Mouse (Mus musculus) telencephalon, adult 2 months (tissue): ENCODE measurements at regions not wholly inside any gene's neighbourhood (a gene's known extent, or its start where the extent isn't known, plus 50 kb on each side); places are given as distances from the start of the nearest gene placed in this dataset.

Experiments
- DNase-seq: peaks from one replicate; pipeline ENCODE4 v3.0.0-alpha.2; 2011; ENCODE audit warnings: low read depth, low spot score

GRCm38 (mm10) chr1:130309746-130310145 lies 113.1 kb downstream of the Cd55b start:
- no peak for DNase-seq

GRCm38 (mm10) chr1:130301828-130302386 lies 120.9 kb downstream of the Cd55b start:
- DNase-seq: no peak

- no peak for DNase-seq
These were observed 122.6 kb downstream of the Cd55b start for GRCm38 (mm10) chr1:130300065-130300815.

GRCm38 (mm10) chr1:130299641-130300040 lies 123.2 kb downstream of the Cd55b start:
- DNase-seq: no peak

- DNase-seq: no peak
These were observed 123.7 kb downstream of the Cd55b start for GRCm38 (mm10) chr1:130299069-130299468.

- DNase-seq: no peak
These were observed 124.2 kb downstream of the Cd55b start for GRCm38 (mm10) chr1:130298636-130299035.

- DNase-seq: no peak
These were observed 125.3 kb downstream of the Cd55b start for GRCm38 (mm10) chr1:130297471-130297870.

GRCm38 (mm10) chr1:130285882-130286281 lies 136.9 kb downstream of the Cd55b start:
- peak; percentile 15 for DNase-seq

- DNase-seq: no peak
These were observed 140.7 kb downstream of the Cd55b start for GRCm38 (mm10) chr1:130282153-130282552.

GRCm38 (mm10) chr1:130279180-130279579 lies 143.6 kb downstream of the Cd55b start:
- no peak for DNase-seq

GRCm38 (mm10) chr1:130278000-130278536 lies 144.7 kb downstream of the Cd55b start:
- DNase-seq: no peak

- DNase-seq: no peak
These were observed 145.9 kb downstream of the Cd55b start for GRCm38 (mm10) chr1:130276885-130277284.

- no peak for DNase-seq
These were observed 146.8 kb downstream of the Cd55b start for GRCm38 (mm10) chr1:130276005-130276404.

GRCm38 (mm10) chr1:130274470-130274869 lies 148.3 kb downstream of the Cd55b start:
- DNase-seq: no peak

GRCm38 (mm10) chr1:130270457-130270856 lies 152.4 kb downstream of the Cd55b start:
- DNase-seq: no peak
